Mouse (Mus musculus) kidney, postnatal 0 days (tissue): ENCODE measurements at regions not wholly inside any gene's neighbourhood (a gene's known extent, or its start where the extent isn't known, plus 50 kb on each side); places are given as distances from the start of the nearest gene placed in this dataset.

Experiments
- ATAC-seq: fragments of 200-750 bp; cut with Nextera tagmentation; replicated peaks from 2 replicates; pipeline ENCODE4 v1.8.0; 2017; ENCODE audit warnings: low read depth, moderate number of reproducible peaks, moderate TSS enrichment, moderate library complexity; ENCODE audit not compliant: low FRiP score
- DNase-seq: peaks from one replicate; pipeline ENCODE4 v3.0.0-alpha.2; 2016; ENCODE audit warnings: low spot score
- H3K27ac ChIP-seq: fragments of 300-500 bp; sonication (generic); 2 replicates; pipeline ENCODE4 v1.5.1; 2014; ENCODE audit warnings: mild to moderate bottlenecking
- H3K27me3 ChIP-seq: fragments of 300-500 bp; sonication (generic); 2 replicates; pipeline ENCODE4 v1.6.1; 2014; ENCODE audit warnings: low read length, mixed read lengths; ENCODE audit not compliant: insufficient read depth
- H3K36me3 ChIP-seq: fragments of 300-500 bp; sonication (generic); 2 replicates; pipeline ENCODE4 v1.6.1; 2014; ENCODE audit warnings: low read length, mixed read lengths; ENCODE audit not compliant: insufficient read depth
- H3K4me1 ChIP-seq: fragments of 300-500 bp; sonication (generic); replicated peaks from 2 replicates; pipeline ENCODE4 v1.6.1; 2014; ENCODE audit warnings: antibody characterized with exemption, low read length, mixed read lengths; ENCODE audit not compliant: insufficient read depth
- H3K4me2 ChIP-seq: fragments of 300-500 bp; sonication (generic); 2 replicates; pipeline ENCODE4 v1.6.1; 2014; ENCODE audit warnings: mild to moderate bottlenecking, low read length, moderate library complexity, mixed read lengths
- H3K4me3 ChIP-seq: fragments of 300-500 bp; sonication (generic); replicated peaks from 2 replicates; pipeline ENCODE4 v1.5.1; 2014; ENCODE audit warnings: low read depth, low read length
- H3K9ac ChIP-seq: fragments of 300-500 bp; sonication (generic); 2 replicates; pipeline ENCODE4 v1.6.1; 2014; ENCODE audit warnings: low read depth, low read length
- H3K9me3 ChIP-seq: fragments of 300-500 bp; sonication (generic); replicated peaks from 2 replicates; pipeline ENCODE4 v1.6.1; 2016; ENCODE audit warnings: low read length, inconsistent platforms, mixed read lengths
- CTCF ChIP-seq: IDR thresholded peaks from 2 replicates; pipeline ENCODE4 v1.5.1; 2016; ENCODE audit warnings: antibody characterized with exemption, low read depth, mild to moderate bottlenecking, moderate library complexity
- WGBS: fragments of 180-500 bp; shearing (Covaris S2); extraction: QIAGEN DNeasy Blood & Tissue Kit; methylation state at CpG from one replicate; pipeline ENCODE4 v1.1.7; 2014; 5-methylcytosine and 5-hydroxymethylcytosine counted together

- Histone ChIP-seq H3K27ac (no peak overlapping the region), H3K4me2 (no peak overlapping the region), H3K27me3 (no peaks in the 10 kb centered on the region), H3K4me1 (no peaks in the 10 kb centered on the region), H3K9ac (no peak overlapping the region), H3K4me3 (no peak overlapping the region), H3K9me3 (no peaks in the 10 kb centered on the region), H3K36me3 (no peaks in the 10 kb centered on the region)
- no peak for TF ChIP-seq CTCF
- ATAC-seq (no peak), DNase-seq (peak; percentile 15)
- WGBS: 23% methylated on average over 5 of the region's 5 CpGs
These were observed 1911.3 kb downstream of the Cntnap5b start for GRCm38 (mm10) chr1:101683772-101684434.

- no peak for ATAC-seq
- Histone ChIP-seq H3K27ac (no peak overlapping the region), H3K9me3 (no peaks in the 10 kb centered on the region), H3K4me2 (no peak overlapping the region), H3K27me3 (no peaks in the 10 kb centered on the region), H3K36me3 (no peaks in the 10 kb centered on the region), H3K9ac (no peak overlapping the region), H3K4me3 (no peak overlapping the region), H3K4me1 (no peaks in the 10 kb centered on the region)
- TF ChIP-seq CTCF: no peak
- DNase-seq: no peak
These were observed 1912.4 kb downstream of the Cntnap5b start for GRCm38 (mm10) chr1:101684983-101685382.
